Mouse (Mus musculus) thymus, adult 2 months (tissue): ENCODE data around the gene Nid1. TPM values are rescaled to one million over a fixed set of nuclear protein-coding genes. Genes with fewer than 3 reads are reported as not detected.

ENCODE experiments used
- DNase-seq: peaks from one replicate; pipeline ENCODE4 v3.0.0; 2021
- H3K27ac ChIP-seq: fragments of 200-500 bp; 2 replicates; pipeline ENCODE4 v1.5.1; 2012; ENCODE audit warnings: low read length, control low read depth; ENCODE audit not compliant: control insufficient read depth, insufficient read depth
- H3K27me3 ChIP-seq: fragments of 200-500 bp; 2 replicates; pipeline ENCODE4 v1.6.1; 2012; ENCODE audit warnings: mild to moderate bottlenecking, low read length, moderate library complexity, mixed read lengths; ENCODE audit not compliant: control insufficient read depth, insufficient read depth
- H3K36me3 ChIP-seq: fragments of 200-500 bp; 2 replicates; pipeline ENCODE4 v1.6.1; 2012; ENCODE audit warnings: mild to moderate bottlenecking, low read length, moderate library complexity; ENCODE audit not compliant: control insufficient read depth, insufficient read depth
- H3K4me1 ChIP-seq: fragments of 200-500 bp; replicated peaks from 2 replicates; pipeline ENCODE4 v1.6.1; 2012; ENCODE audit warnings: low read length; ENCODE audit not compliant: control insufficient read depth, insufficient read depth
- H3K4me3 ChIP-seq: fragments of 200-500 bp; 2 replicates; pipeline ENCODE4 v1.5.1; 2012; ENCODE audit warnings: mild to moderate bottlenecking, low read length, control low read depth, moderate library complexity; ENCODE audit not compliant: control insufficient read depth, insufficient read depth
- CTCF ChIP-seq: fragments of 200-500 bp; IDR thresholded peaks from 2 replicates; pipeline ENCODE4 v1.5.1; 2012; ENCODE audit warnings: mild to moderate bottlenecking, control low read depth, low read length, moderate library complexity, borderline replicate concordance; ENCODE audit not compliant: control insufficient read depth, poor library complexity, insufficient read depth; ENCODE audit errors: extremely low read depth
- POLR2A ChIP-seq: fragments of 200-500 bp; IDR thresholded peaks from 2 replicates; pipeline ENCODE4 v1.6.1; 2012; ENCODE audit warnings: mild to moderate bottlenecking, low read length, control low read depth, moderate library complexity; ENCODE audit not compliant: control insufficient read depth, poor library complexity, insufficient read depth; ENCODE audit errors: extremely low read depth
- WGBS: fragments of 180-500 bp; shearing (Covaris S2); methylation state at CpG from one replicate; pipeline ENCODE4 v1.1.7; 2018; 5-methylcytosine and 5-hydroxymethylcytosine counted together
- polyA plus RNA-seq: library from polyadenylated mRNA; depleted of rRNA; stranded (reverse); fragments of >200 nt; gene quantifications from 2 replicates; pipeline ENCODE4 v1.2.3, GENCODE M21; 2012

The Nid1 gene
- polyA plus RNA-seq, 1 experiment: 19.0 TPM

DNA sequence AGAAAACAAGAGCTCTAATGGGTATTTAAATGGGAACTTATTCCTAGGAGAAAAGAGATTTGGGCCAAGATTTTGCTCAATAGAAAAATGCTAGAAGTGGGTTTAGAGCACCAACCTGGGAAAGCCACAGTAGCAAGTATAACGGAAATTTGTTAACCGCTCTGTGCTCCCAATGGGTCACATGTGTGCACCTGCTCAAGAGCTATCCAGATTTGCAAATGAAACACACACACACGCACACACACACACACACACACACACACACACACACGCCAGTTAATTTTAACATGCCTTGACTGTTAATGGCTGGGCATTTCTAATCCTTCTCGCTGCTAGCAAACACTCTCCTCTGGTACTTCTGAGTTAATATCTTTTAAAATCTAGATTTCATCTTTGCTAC lies 83.1 kb downstream of the Nid1 start:
- peak overlapping the region; percentile 72 for H3K27ac ChIP-seq

DNA sequence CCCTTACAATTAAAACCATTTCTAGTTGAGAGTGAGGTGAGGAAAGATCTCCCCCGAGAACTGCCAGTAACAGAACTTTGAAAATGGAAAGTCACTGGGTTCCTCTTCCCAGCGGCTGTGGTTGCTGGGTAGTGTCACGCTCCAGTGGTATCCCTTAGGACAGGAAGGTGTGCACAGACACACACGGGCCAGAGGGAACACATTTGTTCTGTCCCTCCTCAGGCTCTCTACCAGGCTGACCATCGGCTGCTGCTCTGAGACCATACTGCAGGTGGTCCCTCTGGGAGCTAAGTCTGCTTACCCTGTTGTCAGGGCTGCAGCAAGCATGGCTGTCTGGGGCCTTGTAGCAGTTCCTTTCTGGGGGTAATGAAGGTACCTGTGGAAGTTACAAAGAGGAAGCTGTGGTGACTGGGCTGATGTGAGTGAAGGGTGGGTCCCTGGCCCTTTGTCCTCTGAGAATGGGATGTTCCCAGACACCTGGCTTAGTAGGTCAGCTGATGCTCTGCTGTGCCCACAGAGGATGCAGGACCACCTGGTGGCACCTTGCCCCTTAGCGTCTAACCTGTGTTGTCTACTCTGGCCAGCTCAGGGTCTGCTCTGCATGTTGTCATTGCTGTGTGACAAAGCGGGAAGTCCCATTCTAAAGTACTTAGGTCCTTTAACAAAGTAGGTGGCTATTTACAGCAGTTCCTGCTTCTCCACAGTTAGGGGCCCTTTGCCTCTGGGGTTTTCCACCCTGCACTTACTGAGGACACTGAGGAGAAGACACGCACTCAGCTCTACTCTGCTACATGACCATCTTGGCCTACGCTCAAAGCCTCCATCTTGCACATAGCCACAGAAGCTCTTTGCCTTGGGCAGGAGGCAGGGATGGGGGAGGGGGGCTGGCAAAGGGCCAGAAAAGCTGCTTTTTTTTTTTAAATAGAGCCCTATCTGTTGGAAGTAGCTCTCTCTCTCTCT lies 86.6 kb downstream of the Nid1 start:
- Histone ChIP-seq H3K4me3 (no peak overlapping the region), H3K27ac (peak overlapping the region; percentile 84), H3K4me1 (peaks cover 55% of the 10 kb centered on the region), H3K36me3 (no peaks in the 10 kb centered on the region), H3K27me3 (no peaks in the 10 kb centered on the region)
- TF ChIP-seq POLR2A (no peak), CTCF (no peak)
- DNase-seq: peak; percentile 35
- 32% methylated on average over 9 of the region's 9 CpGs for WGBS

More for the DNA sequence above, 83.1 kb downstream of the Nid1 start:
- Histone ChIP-seq H3K36me3 (no peaks in the 10 kb centered on the region), H3K27me3 (no peaks in the 10 kb centered on the region), H3K4me1 (peaks cover 48% of the 10 kb centered on the region), H3K4me3 (no peak overlapping the region)
- DNase-seq: peak; percentile 53
- TF ChIP-seq CTCF (no peak), POLR2A (no peak)
- WGBS: 6% methylated on average over 5 of the region's 5 CpGs

DNA sequence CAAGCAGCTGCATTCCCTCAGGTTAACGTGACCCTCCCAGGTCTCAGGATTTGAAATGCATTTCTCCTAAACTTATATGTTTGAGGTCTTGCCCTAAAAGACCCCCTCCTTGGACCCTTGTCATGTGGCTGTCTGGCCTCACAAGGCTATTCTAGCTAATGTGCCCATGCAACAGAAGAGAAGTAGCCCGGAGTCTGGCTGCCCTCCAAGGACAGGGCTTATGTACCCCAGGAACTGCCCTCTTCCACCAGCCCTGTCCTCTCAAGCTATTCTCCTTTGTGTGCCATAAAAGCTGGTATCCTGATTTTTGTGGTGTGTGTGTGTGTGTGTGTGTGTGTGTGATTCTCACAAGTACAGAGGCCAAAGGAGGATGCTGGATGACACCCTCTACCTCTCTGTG lies 87.9 kb downstream of the Nid1 start:
- Histone ChIP-seq H3K36me3 (no peaks in the 10 kb centered on the region), H3K4me3 (no peak overlapping the region), H3K27me3 (no peaks in the 10 kb centered on the region), H3K4me1 (peaks cover 56% of the 10 kb centered on the region), H3K27ac (peak overlapping the region; percentile 50)
- TF ChIP-seq POLR2A (no peak), CTCF (no peak)
- 100% methylated on average over 2 of the region's 2 CpGs for WGBS
- no peak for DNase-seq

DNA sequence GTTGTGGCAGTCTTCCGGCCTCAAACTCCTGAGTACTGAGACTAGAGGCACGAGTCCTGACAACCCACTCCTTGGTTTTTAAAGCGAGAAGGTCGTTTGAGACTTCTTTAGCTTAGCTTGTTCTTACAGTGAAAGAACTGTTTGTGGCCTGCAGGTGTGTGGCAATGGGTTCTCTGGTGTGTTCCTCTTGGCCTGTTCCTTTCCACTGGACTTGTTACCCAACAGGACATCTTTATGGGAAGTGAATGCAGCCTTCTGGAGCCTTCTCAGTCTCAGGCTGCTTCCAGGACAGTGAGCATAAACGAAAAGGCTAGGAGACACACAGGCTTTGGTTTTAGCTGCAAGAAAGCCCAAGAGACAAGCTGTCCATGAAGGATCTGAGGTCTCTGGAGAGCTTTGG lies 88.5 kb downstream of the Nid1 start:
- Histone ChIP-seq H3K27me3 (no peaks in the 10 kb centered on the region), H3K4me3 (no peak overlapping the region), H3K36me3 (no peaks in the 10 kb centered on the region), H3K4me1 (peaks cover 53% of the 10 kb centered on the region), H3K27ac (peak overlapping the region; percentile 50)
- WGBS: 52% methylated on average over 5 of the region's 5 CpGs
- no peak for DNase-seq
- TF ChIP-seq POLR2A: no peak
- TF ChIP-seq CTCF: no peak

DNA sequence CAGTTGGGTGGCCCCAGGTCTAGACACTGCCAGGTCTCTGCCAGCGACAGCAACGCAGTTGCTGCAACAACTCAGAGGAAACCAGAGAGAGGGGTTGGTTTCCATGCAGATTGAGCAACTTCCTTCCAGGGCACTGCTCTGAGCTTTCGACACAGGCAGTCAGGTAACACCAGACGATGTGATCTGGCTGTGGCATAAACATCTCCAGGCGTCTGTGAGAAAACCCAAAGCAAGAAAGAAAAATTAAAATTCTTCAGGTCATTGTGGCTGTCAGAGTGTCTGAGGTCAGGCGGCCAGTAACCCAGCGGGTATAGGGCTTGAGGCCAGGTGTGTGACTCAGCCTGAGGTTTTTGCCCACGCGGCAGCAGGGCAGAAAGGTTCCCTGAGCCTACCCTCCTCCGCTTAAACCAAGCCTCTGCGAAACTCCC lies 91.8 kb downstream of the Nid1 start:
- Histone ChIP-seq H3K4me1 (peaks cover 61% of the 10 kb centered on the region), H3K36me3 (no peaks in the 10 kb centered on the region), H3K27ac (peak overlapping the region; percentile 89), H3K27me3 (no peaks in the 10 kb centered on the region), H3K4me3 (no peak overlapping the region)
- 0 out of 2 replicates have a peak, but pooled peaks have one; percentile 27 for TF ChIP-seq POLR2A
- TF ChIP-seq CTCF: no peak
- 5% methylated on average over 11 of the region's 11 CpGs for WGBS
- peak; percentile 65 for DNase-seq

DNA sequence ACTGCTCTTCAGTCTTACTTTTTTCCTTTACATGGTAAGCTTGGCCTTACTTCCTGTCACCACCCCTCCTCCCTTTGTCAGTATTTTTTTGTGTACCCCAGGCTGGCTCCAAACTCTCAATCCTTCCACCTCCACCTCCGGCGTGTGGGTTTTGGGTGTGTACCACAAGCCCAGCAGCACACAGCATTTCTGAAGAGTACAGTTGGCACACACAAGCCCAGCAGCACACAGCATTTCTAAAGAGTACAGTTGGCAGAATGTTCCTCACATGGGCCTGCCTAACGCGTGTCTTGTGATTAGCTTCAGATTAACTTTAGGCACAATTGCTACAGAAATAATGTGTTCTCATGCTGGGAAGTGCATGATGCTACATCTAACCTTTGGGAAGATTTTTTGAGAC lies 93.6 kb downstream of the Nid1 start:
- Histone ChIP-seq H3K36me3 (no peaks in the 10 kb centered on the region), H3K4me1 (peaks cover 45% of the 10 kb centered on the region), H3K4me3 (no peak overlapping the region), H3K27ac (peak overlapping the region; percentile 78), H3K27me3 (no peaks in the 10 kb centered on the region)
- 48% methylated on average over 4 of the region's 4 CpGs for WGBS
- no peak for TF ChIP-seq CTCF
- TF ChIP-seq POLR2A: no peak
- DNase-seq: peak; percentile 60

DNA sequence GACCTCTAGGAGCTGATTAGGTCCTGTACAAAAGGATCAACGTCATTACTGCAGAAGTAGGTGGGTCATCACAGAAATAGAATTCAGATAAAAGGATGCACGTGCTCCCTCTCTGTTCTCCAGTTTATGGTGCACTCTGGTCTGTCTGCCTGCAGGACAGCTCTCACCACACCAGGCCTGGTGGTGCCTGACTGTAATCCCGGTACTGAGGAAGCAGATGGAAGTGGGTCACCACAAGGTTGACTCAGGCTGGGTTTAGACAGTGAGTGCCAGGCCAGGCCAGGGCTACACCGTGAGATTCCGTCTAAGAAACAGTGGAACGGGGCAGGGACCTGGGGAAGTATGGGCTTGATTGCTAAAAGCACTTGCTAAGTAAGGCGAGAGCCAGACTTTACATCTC lies 94.6 kb downstream of the Nid1 start:
- H3K27ac ChIP-seq: peak overlapping the region; percentile 45
- no peak overlapping the region for H3K4me3 ChIP-seq
- H3K4me1 ChIP-seq: peaks cover 40% of the 10 kb centered on the region
- WGBS: 72% methylated on average over 7 of the region's 7 CpGs
- TF ChIP-seq CTCF (no peak), POLR2A (no peak)
- no peaks in the 10 kb centered on the region for H3K27me3 ChIP-seq
- no peaks in the 10 kb centered on the region for H3K36me3 ChIP-seq
- no peak for DNase-seq
